Mouse (Mus musculus): ENCODE results near the gene Zfp189. TPM values are rescaled to one million over a fixed set of nuclear protein-coding genes. Genes with fewer than 3 reads are reported as not detected.
A peak's percentile ranks its signal among the peaks of the same experiment; 100 is the strongest.
"Not testable (repeated sequence)": the region's sequence is repeated elsewhere in the genome, so short reads cannot be mapped to it uniquely, and the experiment has no call there.

Zfp189 gene
- polyA plus RNA-seq, 1 experiment from 2014 or later, result 11.3 TPM

DNA sequence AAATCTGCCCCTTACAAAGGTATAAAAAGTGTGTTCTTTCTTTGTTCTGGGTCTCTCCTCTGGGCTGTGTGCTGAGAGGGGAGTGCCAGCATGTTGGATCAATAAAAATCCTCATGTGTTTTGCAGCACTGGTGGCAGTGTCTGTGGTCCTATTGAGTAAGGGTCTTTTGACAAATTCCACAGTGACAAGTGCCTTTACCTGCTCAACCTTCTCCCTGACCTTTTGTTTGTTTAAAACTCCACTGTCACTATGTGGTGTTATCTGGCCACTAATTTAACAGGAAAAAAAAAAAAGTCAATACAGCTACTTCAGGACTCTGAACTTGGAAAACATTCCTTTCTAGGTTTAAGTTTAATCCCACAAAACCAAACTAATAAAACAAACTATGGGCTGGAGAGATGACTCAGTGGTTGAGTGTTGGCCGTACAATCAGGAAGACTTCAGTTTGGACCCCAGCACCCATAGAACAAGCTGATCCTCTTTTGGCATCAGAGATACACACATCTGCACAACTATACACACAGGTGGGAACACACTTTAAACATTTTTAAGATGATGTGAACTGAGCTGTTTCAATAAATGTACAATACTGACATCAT lies 10.6 kb upstream of the Zfp189 start:
- H3K27me3 ChIP-seq (ENCODE audit: low read depth, poor library complexity, severe bottlenecking); DNase-seq (ENCODE audit: low spot score); H3K4me3 ChIP-seq; H3K4me1 ChIP-seq; H3K27ac ChIP-seq; H3K9me3 ChIP-seq (replicated peaks): not testable (repeated sequence)
- 100% methylated on average over 1 of the region's 1 CpGs for WGBS
- peaks cover 33% of the 10 kb centered on the region for H3K36me3 ChIP-seq

DNA sequence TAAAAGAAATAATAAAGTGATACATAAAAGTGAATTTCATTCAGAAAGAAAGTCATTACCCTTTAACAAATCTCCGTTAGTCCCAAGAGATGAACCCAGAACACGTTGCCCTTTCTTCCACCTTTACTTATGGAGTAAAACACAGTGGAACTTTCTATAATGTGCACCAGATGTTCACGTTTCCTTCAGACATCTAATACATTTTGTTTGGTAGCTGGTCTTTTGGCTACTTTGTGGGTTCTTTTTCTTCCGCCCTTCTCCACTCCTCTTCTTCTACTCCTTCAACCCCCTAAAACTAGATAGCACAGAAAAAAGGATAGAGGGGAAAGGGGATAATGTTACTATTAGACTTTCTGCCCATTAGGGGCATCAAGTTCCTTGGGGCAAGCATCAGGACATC lies 8.3 kb upstream of the Zfp189 start:
- DNase-seq (ENCODE audit: low spot score), result no peak
- H3K9me3 ChIP-seq (replicated peaks), result no peaks in the 10 kb centered on the region
- 64% methylated on average over 4 of the region's 4 CpGs for WGBS

DNA sequence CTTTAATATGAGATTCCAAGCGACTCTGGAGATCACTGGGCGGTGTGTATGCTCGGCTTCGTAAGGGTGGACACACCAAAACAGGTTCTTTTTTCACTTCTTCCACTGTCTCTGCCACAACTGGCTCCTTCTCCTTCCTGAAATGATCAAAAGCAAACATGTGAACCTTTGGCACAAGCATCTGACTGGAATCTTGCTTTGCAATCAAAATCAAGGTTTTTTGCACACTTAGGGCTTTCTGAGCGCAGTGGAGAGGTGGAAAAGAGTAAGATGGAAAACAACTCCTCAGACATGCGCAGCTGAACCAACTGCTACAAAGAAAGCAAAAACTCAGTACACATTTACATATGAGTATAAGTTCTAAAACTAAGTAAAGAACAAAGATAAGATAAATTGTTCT lies 6.5 kb upstream of the Zfp189 start:
- H3K27ac ChIP-seq, result no peak overlapping the region
- DNase-seq (ENCODE audit: low spot score), result no peak
- 95% methylated on average over 6 of the region's 6 CpGs for WGBS
- H3K9me3 ChIP-seq (replicated peaks), result no peaks in the 10 kb centered on the region
- no peaks in the 10 kb centered on the region for H3K27me3 ChIP-seq (ENCODE audit: low read depth, poor library complexity, severe bottlenecking)
- H3K36me3 ChIP-seq, result peaks cover 51% of the 10 kb centered on the region
- no peak overlapping the region for H3K4me3 ChIP-seq
- H3K4me1 ChIP-seq, result peaks cover 6% of the 10 kb centered on the region; the same call in 1 of the 2 replicates

More for the DNA sequence above, 8.3 kb upstream of the Zfp189 start:
- Histone ChIP-seq H3K27ac (no peak overlapping the region), H3K27me3 (ENCODE audit: low read depth, poor library complexity, severe bottlenecking) (no peaks in the 10 kb centered on the region), H3K36me3 (peaks cover 39% of the 10 kb centered on the region), H3K4me1 (no peaks in the 10 kb centered on the region), H3K4me3 (no peak overlapping the region)

DNA sequence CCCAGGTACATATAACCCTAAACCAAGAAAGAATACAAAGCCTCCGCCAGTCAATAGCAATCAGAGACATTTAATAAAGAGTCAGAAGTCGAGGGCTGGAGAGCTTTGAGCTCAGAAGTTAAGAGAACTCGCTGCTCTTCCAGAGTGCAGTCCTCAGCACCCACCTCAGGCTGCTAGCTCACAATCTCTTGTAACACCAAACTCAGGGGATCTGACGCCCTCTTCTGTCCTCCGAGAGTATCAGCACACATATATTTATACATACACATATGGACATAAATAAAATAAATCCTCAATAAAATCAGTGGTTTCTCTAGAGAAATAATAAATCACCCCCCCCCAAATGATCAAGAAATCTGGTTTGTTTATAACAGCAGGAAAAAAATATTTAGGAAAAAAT lies 1.5 kb upstream of the Zfp189 start:
- no peak for DNase-seq (ENCODE audit: low spot score)
- 82% methylated on average over 5 of the region's 5 CpGs for WGBS
- Histone ChIP-seq H3K4me3 (peak overlapping the region; percentile 75), H3K4me1 (peaks cover 17% of the 10 kb centered on the region), H3K9me3 (replicated peaks) (no peaks in the 10 kb centered on the region), H3K36me3 (peaks cover 44% of the 10 kb centered on the region), H3K27ac (no peak overlapping the region), H3K27me3 (ENCODE audit: low read depth, poor library complexity, severe bottlenecking) (no peaks in the 10 kb centered on the region)

DNA sequence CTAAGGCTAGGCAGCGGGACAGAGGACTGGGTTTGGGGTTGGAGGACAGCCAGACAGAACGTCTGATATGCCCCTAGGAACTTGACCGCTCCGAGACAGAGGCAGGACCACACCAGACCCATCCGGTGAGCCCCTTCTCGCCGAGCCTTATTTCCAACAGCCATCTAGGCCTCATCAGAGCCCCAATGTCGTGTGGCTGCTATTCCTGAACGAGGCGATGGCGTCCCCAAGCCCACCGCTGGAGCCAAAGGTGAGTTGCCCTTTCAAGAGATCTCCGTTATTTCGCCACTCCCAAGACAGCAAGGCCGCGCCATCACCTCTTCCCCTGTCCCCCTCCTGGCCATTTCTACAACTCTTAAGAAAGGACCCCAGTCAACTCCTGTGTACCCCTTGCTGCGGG lies 370 bp downstream of the Zfp189 start:
- peak overlapping the region; percentile 91 for H3K27ac ChIP-seq
- under 1% methylated on average over 17 of the region's 17 CpGs for WGBS
- H3K36me3 ChIP-seq, result peaks cover 45% of the 10 kb centered on the region
- H3K4me1 ChIP-seq, result peaks cover 17% of the 10 kb centered on the region
- no peaks in the 10 kb centered on the region for H3K9me3 ChIP-seq (replicated peaks)
- no peaks in the 10 kb centered on the region for H3K27me3 ChIP-seq (ENCODE audit: low read depth, poor library complexity, severe bottlenecking)
- DNase-seq (ENCODE audit: low spot score), result no peak
- peak overlapping the region; percentile 75 for H3K4me3 ChIP-seq

DNA sequence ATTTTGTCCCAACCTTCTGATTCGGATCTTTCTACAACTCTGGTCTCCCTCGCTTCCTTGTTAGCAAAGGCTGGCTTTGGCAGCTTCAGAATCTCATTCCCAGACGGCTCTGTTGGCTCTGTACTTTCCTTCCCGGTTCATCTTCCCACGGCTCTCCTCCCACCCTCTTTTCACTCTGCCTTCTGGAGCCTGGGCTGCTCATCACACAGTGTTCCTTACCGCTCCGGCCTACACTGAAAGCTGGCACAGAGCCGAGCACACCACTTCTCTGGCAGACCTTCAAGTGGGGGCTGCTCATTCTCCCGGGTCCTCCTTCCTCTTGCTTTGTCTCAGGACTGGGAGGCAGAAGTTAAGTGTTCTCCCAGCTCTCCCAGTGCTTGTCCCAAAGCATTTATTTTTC lies 1.6 kb downstream of the Zfp189 start:
- Histone ChIP-seq H3K27ac (no peak overlapping the region), H3K4me1 (peaks cover 17% of the 10 kb centered on the region), H3K36me3 (peaks cover 48% of the 10 kb centered on the region), H3K27me3 (ENCODE audit: low read depth, poor library complexity, severe bottlenecking) (no peaks in the 10 kb centered on the region), H3K4me3 (peak overlapping the region; percentile 75; the same call in 1 of the 2 replicates), H3K9me3 (replicated peaks) (no peaks in the 10 kb centered on the region)
- no peak for DNase-seq (ENCODE audit: low spot score)
- 90% methylated on average over 9 of the region's 9 CpGs for WGBS

DNA sequence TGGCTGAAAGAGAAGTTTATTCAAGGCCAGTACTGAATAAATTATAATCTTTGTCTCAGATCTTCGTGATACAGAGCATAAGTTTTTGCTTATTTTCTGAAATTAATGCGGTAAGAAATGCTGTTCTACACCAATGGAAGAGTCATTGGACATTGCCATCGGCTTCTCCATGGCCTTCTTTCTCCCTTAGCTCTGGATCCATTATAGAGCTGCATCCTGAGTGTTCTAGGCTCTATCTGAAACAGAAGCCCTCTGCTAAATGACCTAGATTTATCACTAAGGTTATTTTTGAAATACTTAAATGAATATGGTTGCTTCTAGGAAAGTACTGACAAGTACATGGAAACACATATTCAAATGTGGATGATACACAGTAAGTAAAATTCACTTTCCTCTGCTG lies 14.1 kb downstream of the Zfp189 start:
- Histone ChIP-seq H3K9me3 (replicated peaks) (peaks cover under 1% of the 10 kb centered on the region; the same call in 1 of the 2 replicates), H3K36me3 (peaks cover 24% of the 10 kb centered on the region), H3K4me3 (no peak overlapping the region), H3K4me1 (no peaks in the 10 kb centered on the region), H3K27me3 (ENCODE audit: low read depth, poor library complexity, severe bottlenecking) (no peaks in the 10 kb centered on the region), H3K27ac (no peak overlapping the region)
- DNase-seq (ENCODE audit: low spot score), result no peak
- 91% methylated on average over 3 of the region's 3 CpGs for WGBS

DNA sequence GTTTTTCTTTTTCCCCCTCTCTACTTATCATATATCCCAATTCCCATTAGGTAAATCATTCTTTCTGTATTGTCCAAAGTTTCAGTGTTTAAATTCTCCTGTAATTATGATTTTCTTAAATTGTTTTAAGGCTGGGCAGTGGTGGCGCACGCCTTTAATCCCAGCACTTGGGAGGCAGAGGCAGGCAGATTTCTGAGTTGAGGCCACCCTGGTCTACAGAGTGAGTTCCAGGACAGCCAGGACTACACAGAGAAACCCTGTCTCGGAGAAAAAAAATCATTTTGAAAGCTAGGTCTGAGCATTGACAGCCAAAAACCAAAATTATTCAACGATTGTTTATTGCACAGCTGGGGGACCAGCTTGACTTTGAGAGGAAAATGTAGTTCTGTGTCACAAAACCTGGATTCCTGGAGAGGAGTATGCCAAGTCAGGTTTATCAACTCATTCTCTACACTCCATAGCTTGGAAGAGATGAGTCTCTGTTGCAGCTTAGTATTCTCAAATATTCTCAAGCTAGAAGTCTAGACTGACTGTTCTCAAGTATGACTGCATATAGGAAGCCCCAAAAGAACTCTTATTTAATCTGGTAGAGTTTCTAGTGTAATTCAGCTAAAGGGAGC lies 14.8 kb downstream of the Zfp189 start:
- no peak overlapping the region for H3K27ac ChIP-seq

DNA sequence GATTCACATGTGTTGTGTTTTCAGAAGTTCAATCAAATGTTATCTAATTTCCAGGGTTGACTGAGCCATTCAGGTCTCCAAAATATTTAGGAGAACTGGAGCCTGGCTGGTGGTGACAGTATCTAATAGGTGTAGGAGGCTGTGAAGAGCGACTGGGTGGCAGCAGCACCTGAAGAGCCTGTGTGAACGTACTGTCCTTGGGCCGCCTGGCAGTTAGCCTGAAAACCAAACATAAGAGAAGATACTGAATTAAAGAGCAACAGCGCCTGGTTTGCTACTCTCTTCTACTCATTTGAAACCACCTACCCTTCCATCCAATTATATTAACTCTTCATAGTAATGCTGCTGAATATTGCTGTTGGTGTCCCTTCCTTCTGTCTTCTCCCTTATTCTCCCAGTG lies 15.7 kb downstream of the Zfp189 start:
- Histone ChIP-seq H3K4me1 (no peaks in the 10 kb centered on the region), H3K4me3 (no peak overlapping the region), H3K36me3 (peaks cover 10% of the 10 kb centered on the region; the same call in 1 of the 2 replicates), H3K27ac (no peak overlapping the region), H3K9me3 (replicated peaks) (no peaks in the 10 kb centered on the region), H3K27me3 (ENCODE audit: low read depth, poor library complexity, severe bottlenecking) (no peaks in the 10 kb centered on the region)
- no peak for DNase-seq (ENCODE audit: low spot score)
- 89% methylated on average over 4 of the region's 4 CpGs for WGBS

More for the DNA sequence above, 14.8 kb downstream of the Zfp189 start:
- H3K36me3 ChIP-seq, result peaks cover 17% of the 10 kb centered on the region
- no peaks in the 10 kb centered on the region for H3K9me3 ChIP-seq (replicated peaks)
- no peak for DNase-seq (ENCODE audit: low spot score)
- no peaks in the 10 kb centered on the region for H3K4me1 ChIP-seq
- 91% methylated on average over 4 of the region's 4 CpGs for WGBS
- no peak overlapping the region for H3K4me3 ChIP-seq
- no peaks in the 10 kb centered on the region for H3K27me3 ChIP-seq (ENCODE audit: low read depth, poor library complexity, severe bottlenecking)

DNA sequence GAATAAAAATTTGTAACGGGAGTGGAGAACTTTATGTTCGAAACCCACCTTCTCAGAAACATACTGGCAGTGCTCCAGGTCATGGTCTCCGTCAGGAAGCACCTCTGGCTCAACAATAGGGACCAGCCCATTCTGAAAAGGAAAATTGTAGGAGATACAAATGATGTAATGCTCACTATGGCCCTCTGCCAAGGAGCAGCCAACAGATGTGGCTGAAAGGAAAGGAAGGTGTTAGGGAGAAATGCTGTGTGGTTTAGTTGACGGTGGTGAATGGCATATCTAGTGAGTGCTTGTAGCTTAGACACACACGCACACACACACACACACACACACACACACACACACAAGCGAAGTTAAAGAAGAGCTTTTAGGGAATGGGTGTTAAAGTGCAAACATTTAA lies 18.7 kb downstream of the Zfp189 start:
- H3K4me3 ChIP-seq, result no peak overlapping the region
- H3K9me3 ChIP-seq (replicated peaks), result no peaks in the 10 kb centered on the region
- no peaks in the 10 kb centered on the region for H3K4me1 ChIP-seq
- no peak overlapping the region for H3K27ac ChIP-seq
- DNase-seq (ENCODE audit: low spot score), result no peak
- WGBS, result 86% methylated on average over 6 of the region's 6 CpGs
- H3K27me3 ChIP-seq (ENCODE audit: low read depth, poor library complexity, severe bottlenecking), result no peaks in the 10 kb centered on the region
- no peaks in the 10 kb centered on the region for H3K36me3 ChIP-seq

DNA sequence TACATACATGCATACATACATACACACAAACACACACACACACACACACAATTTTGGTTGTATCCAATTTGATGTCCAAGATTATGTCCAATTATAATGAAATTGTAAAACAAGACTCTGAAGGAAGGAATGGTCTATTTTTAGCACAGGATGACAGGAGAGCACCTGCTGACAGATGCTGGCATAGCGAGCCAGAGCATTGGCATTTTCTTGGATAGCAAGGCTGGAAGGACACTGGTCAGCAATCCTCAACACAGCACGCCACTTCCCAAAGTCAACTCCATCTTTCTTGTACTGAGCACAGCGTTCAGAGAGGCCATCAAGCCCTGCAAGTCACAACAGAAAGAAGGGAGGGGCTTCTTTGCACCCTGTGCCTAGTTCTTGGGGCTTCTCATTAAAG lies 20.0 kb downstream of the Zfp189 start:
- no peaks in the 10 kb centered on the region for H3K9me3 ChIP-seq (replicated peaks)
- WGBS, result 69% methylated on average over 3 of the region's 3 CpGs

DNA sequence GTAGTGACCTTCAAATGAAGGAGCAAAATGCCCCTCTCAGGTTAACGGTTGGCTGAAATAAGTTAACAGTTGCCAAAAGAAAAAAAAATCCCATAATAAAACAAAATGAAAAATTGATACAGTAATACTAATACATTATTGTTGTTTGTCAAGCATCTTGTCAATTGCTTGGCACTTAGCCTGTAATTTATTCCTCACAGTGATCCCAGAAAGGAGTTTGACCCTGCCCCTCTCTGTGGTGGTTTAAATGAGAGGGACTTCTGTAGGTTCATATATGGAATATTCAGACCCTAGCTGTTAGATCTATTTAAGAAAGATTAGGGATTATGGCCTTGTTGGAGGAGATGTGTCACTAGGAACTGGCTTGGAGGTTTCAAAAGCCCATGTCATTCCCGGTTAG lies 25.1 kb downstream of the Zfp189 start:
- DNase-seq (ENCODE audit: low spot score), result no peak
- no peak overlapping the region for H3K4me3 ChIP-seq
- H3K27ac ChIP-seq, result no peak overlapping the region
- H3K36me3 ChIP-seq, result no peaks in the 10 kb centered on the region
- no peaks in the 10 kb centered on the region for H3K27me3 ChIP-seq (ENCODE audit: low read depth, poor library complexity, severe bottlenecking)
- WGBS, result 91% methylated on average over 2 of the region's 2 CpGs
- no peaks in the 10 kb centered on the region for H3K9me3 ChIP-seq (replicated peaks)
- no peaks in the 10 kb centered on the region for H3K4me1 ChIP-seq

More for the DNA sequence above, 20.0 kb downstream of the Zfp189 start:
- Histone ChIP-seq H3K4me1 (no peaks in the 10 kb centered on the region), H3K27me3 (ENCODE audit: low read depth, poor library complexity, severe bottlenecking) (no peaks in the 10 kb centered on the region), H3K4me3 (no peak overlapping the region), H3K36me3 (no peaks in the 10 kb centered on the region), H3K27ac (no peak overlapping the region)
- no peak for DNase-seq (ENCODE audit: low spot score)

DNA sequence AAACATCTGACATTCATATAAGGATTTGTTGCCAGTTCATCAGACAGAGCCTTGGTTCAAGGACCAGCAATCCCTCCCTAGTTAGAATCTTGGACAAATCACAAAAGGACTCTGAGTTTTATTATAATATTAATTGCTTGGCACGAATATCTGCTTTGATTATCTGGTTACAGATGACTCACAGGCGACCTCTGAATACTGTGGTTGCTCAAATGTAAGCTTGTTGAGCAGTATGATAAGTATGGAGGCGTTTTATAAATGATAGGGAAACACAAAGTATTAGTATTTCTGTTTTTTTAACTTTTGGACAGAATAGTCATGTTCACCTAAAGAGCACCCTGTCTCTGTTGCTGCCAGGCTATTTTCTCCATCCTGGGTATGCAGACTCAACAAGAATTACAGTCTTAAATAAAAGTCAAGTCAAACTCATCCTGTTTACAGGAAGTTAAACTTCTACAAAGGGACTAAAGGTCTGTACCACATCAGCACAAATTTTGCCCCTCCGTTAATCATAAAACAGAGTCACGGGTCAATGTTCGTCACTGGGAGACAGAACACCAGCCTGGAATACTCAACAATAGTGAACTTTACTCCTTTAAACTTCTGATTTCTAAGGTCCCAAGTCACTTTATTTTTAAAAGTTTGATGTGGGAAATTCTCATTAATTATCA lies 26.0 kb downstream of the Zfp189 start:
- H3K27me3 ChIP-seq (ENCODE audit: low read depth, poor library complexity, severe bottlenecking), result no peaks in the 10 kb centered on the region
- no peak for DNase-seq (ENCODE audit: low spot score)
- no peaks in the 10 kb centered on the region for H3K36me3 ChIP-seq
- no peak overlapping the region for H3K27ac ChIP-seq
- H3K4me1 ChIP-seq, result no peaks in the 10 kb centered on the region
- 79% methylated on average over 6 of the region's 6 CpGs for WGBS
- no peak overlapping the region for H3K4me3 ChIP-seq
- H3K9me3 ChIP-seq (replicated peaks), result no peaks in the 10 kb centered on the region
